Mouse (Mus musculus) NIH3T3 (cell line): ENCODE measurements around the gene Gm20814.
"Not testable (repeated sequence)": the region's sequence is repeated elsewhere in the genome, so short reads cannot be mapped to it uniquely, and the experiment has no call there.

Source experiments
- DNase-seq: peaks from one replicate; pipeline ENCODE4 v3.0.0-alpha.2; 2012; ENCODE audit warnings: low read depth

The Gm20814 gene

DNA sequence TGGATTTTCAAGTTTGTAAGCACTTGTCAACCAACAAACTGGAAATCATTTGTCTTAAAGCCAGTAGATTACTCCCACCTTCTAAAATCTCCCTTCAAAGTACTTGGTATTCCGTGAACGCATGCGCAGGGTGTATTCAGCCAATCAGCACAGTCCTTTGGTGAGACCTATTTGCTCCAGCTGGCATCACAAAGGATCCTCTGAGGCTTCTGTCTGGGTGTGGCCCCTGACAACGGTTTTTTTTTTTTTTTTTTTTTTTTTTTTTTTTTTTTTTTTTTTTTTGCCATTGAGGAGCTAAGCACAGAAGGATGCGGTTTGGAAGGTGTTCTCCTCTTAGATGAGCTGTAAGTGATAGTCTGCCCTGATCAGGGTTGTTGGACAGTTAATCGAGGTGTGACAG lies at the start of gene Gm20814:
TSS of gene Gm20814 (plus strand) at position 301 of the 400 bp plus-strand sequence.
- not testable (repeated sequence) for DNase-seq
